Mouse (Mus musculus): Measurements from ENCODE around the gene Cox5b. TPM values are rescaled to one million over a fixed set of nuclear protein-coding genes. Genes with fewer than 3 reads are reported as not detected.

Gene Cox5b
- total and polyA plus RNA-seq, 2 experiments from 2014 or later, result 302 to 761 TPM

DNA sequence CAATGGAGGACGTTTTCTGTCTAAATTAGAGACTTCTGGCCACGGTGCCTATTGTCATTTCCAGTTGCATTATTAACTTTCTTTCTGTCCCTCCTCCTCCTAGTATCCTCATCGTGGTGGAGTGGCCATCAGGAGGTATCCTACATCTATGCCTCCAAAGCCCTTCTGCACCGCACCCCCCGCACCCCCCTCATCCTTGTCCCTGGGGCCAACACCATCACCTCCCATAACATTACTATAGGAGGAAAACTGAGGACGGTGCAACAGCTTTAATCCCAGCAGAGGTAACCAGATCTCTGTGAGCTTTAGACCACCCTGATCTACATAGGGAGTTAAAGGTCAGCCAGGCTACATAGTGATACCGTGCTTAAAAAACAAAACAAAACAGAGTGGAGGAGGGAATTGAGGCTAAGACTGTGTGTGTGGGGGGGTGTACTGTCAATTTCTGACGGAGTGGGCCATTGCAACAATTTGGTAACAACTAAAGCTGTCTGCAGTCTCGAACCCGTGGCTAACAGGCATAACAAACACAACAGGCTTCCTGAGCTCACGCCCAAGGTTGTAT is 496 bp upstream of the Cox5b start:
- WGBS, result 63% methylated on average over 11 of the region's 11 CpGs
- Histone ChIP-seq H3K27ac (ENCODE audit: low read depth, low read length) (peak overlapping the region; percentile 54; the same call in 1 of the 2 replicates), H3K27me3 (ENCODE audit: insufficient read depth, low read length) (no peaks in the 10 kb centered on the region), H3K9ac (peak overlapping the region; percentile 86), H3K4me2 (ENCODE audit: low read depth) (peak overlapping the region; percentile 80), H3K4me1 (ENCODE audit: insufficient read depth) (no peaks in the 10 kb centered on the region), H3K9me3 (ENCODE audit: low read length) (no peaks in the 10 kb centered on the region), H3K4me3 (ENCODE audit: low read depth, low read length) (peak overlapping the region; percentile 85), H3K36me3 (ENCODE audit: insufficient read depth) (peaks cover 21% of the 10 kb centered on the region)
- no peak for TF ChIP-seq CTCF (IDR thresholded peaks at IDR 0.05; ENCODE audit: low read depth)
- DNase-seq (no peak), ATAC-seq (no peak)

DNA sequence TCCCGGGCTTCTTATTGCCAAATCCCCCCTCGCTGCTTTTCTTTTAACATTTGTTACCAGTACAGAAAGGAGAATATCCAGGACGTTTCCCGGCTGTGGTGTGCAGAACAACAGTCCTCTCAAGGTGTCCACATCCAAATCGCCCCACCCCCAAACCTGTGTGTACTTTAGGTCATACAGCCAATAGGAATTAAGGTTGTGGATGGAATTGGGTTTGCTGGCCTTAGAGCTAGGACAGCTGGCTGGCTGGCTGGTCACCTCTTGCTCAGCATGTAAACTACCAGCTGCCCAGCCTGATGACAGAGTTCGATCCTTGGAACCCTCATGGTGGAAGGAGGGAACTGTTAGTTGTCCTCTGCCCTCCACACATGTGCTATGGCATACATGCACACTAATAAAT is 3.6 kb downstream of the Cox5b start:
- 91% methylated on average over 6 of the region's 6 CpGs for WGBS
- no peak overlapping the region for H3K9ac ChIP-seq
- no peaks in the 10 kb centered on the region for H3K27me3 ChIP-seq (ENCODE audit: insufficient read depth, low read length)
- H3K36me3 ChIP-seq (ENCODE audit: insufficient read depth), result peaks cover 40% of the 10 kb centered on the region
- H3K4me2 ChIP-seq (ENCODE audit: low read depth), result no peak overlapping the region
- H3K9me3 ChIP-seq (ENCODE audit: low read length), result no peaks in the 10 kb centered on the region
- DNase-seq, result no peak
- H3K27ac ChIP-seq (ENCODE audit: low read depth, low read length), result no peak overlapping the region
- no peak overlapping the region for H3K4me3 ChIP-seq (ENCODE audit: low read depth, low read length)
- H3K4me1 ChIP-seq (ENCODE audit: insufficient read depth), result no peaks in the 10 kb centered on the region
- ATAC-seq, result no peak
- no peak for TF ChIP-seq CTCF (IDR thresholded peaks at IDR 0.05; ENCODE audit: low read depth)

DNA sequence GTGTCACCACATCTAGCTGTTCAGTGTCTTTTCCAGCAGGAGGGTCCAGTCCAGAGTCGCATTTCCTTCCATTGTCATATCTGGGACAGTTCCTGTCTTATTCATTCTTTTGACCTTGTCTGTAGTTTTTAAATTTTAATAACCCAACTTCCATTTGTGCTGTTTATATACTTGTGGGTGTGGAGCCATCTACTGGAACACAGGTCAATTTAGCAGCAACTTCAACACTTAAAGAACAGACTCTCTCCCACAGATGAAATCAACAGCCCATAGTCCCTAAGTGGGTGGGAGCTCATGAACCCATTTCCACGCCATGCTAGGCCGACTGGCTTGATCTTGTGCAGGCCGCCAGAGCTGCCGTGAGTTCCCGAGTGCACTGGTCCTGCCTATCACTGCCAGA is 5.2 kb downstream of the Cox5b start:
- H3K4me1 ChIP-seq (ENCODE audit: insufficient read depth), result no peaks in the 10 kb centered on the region
- TF ChIP-seq CTCF (IDR thresholded peaks at IDR 0.05; ENCODE audit: low read depth), result peak; percentile 22; the same call in 1 of the 2 replicates
- no peak overlapping the region for H3K27ac ChIP-seq (ENCODE audit: low read depth, low read length)
- H3K4me2 ChIP-seq (ENCODE audit: low read depth), result no peak overlapping the region
- no peak for DNase-seq
- WGBS, result 78% methylated on average over 6 of the region's 6 CpGs
- ATAC-seq, result no peak
- H3K9ac ChIP-seq, result no peak overlapping the region
- H3K4me3 ChIP-seq (ENCODE audit: low read depth, low read length), result no peak overlapping the region
- H3K36me3 ChIP-seq (ENCODE audit: insufficient read depth), result peaks cover 56% of the 10 kb centered on the region
- no peaks in the 10 kb centered on the region for H3K27me3 ChIP-seq (ENCODE audit: insufficient read depth, low read length)
- H3K9me3 ChIP-seq (ENCODE audit: low read length), result no peaks in the 10 kb centered on the region

DNA sequence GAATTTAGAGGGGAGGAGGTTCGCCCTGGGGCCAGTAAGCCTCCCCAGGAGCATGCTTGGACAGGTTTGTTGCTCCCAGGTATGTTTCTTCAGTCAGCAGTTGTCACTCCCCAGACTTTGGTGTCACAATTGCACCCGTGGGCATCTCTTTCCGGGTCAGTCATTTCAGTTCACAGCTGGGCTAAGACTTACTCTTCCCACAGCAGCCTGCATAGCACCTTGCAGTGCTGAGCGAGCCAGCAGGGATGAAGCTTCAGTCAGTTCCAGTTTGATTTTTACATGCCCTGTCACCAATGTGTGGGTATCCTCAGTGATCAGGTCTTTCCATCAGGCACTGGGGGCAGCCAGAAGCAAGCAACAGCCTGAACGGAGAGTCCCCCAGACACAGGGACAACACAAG is 5.8 kb downstream of the Cox5b start:
- ATAC-seq, result no peak
- H3K4me3 ChIP-seq (ENCODE audit: low read depth, low read length), result no peak overlapping the region
- DNase-seq, result no peak
- H3K36me3 ChIP-seq (ENCODE audit: insufficient read depth), result peaks cover 62% of the 10 kb centered on the region
- H3K4me1 ChIP-seq (ENCODE audit: insufficient read depth), result no peaks in the 10 kb centered on the region
- no peak overlapping the region for H3K4me2 ChIP-seq (ENCODE audit: low read depth)
- H3K9ac ChIP-seq, result no peak overlapping the region
- TF ChIP-seq CTCF (IDR thresholded peaks at IDR 0.05; ENCODE audit: low read depth), result no peak
- no peaks in the 10 kb centered on the region for H3K9me3 ChIP-seq (ENCODE audit: low read length)
- no peak overlapping the region for H3K27ac ChIP-seq (ENCODE audit: low read depth, low read length)
- H3K27me3 ChIP-seq (ENCODE audit: insufficient read depth, low read length), result no peaks in the 10 kb centered on the region
- WGBS, result 79% methylated on average over 5 of the region's 5 CpGs

DNA sequence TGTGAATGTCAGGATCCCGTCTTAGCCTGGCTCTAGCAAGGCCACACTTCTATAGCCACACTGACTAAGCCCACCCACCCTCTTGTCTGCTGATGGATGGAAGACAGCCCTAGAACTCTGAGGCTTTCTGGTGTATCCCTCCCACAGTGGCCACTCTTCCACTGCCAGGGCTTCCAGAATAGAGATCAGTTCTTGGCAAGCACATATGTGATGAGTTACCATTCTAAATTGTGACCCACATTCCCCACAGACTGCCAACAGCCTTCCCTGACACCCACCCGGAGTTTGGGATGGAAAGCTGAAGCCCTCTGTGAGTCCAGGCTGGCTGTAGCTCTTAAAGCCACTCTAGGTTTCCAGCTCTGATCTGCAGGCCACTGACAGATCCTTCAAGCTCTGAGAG is 15.9 kb downstream of the Cox5b start:
- Histone ChIP-seq H3K27ac (ENCODE audit: low read depth, low read length) (no peak overlapping the region), H3K4me2 (ENCODE audit: low read depth) (no peak overlapping the region), H3K4me3 (ENCODE audit: low read depth, low read length) (no peak overlapping the region), H3K9ac (no peak overlapping the region), H3K27me3 (ENCODE audit: insufficient read depth, low read length) (no peaks in the 10 kb centered on the region), H3K4me1 (ENCODE audit: insufficient read depth) (peaks cover 13% of the 10 kb centered on the region), H3K36me3 (ENCODE audit: insufficient read depth) (peaks cover 45% of the 10 kb centered on the region), H3K9me3 (ENCODE audit: low read length) (no peaks in the 10 kb centered on the region)
- TF ChIP-seq CTCF (IDR thresholded peaks at IDR 0.05; ENCODE audit: low read depth), result no peak
- ATAC-seq (no peak), DNase-seq (no peak)
- WGBS, result 68% methylated on average over 2 of the region's 2 CpGs

DNA sequence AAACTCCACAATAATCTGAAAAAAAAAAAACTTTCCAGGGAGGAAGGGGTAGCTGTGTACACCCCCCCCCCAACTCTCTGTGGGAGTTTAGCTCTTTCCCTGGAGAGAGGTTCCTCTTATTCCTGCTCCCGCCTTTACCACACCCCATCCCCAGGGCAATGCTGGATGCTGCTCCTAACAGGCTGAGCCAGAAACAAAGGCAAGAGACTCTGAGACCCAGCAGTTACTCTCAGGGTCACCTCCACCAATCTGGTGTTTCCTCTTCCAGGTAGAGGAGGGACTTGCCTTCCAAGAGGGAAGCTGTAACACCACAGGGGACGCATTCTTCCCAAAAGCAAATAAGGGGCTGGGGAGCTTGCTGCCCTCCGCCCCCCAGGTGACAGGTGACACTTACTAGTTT is 16.5 kb downstream of the Cox5b start:
- Histone ChIP-seq H3K4me3 (ENCODE audit: low read depth, low read length) (no peak overlapping the region), H3K9ac (0 out of 2 replicates have a peak overlapping the region, but pooled peaks have one; percentile 6)
- WGBS, result 80% methylated on average over 3 of the region's 3 CpGs

DNA sequence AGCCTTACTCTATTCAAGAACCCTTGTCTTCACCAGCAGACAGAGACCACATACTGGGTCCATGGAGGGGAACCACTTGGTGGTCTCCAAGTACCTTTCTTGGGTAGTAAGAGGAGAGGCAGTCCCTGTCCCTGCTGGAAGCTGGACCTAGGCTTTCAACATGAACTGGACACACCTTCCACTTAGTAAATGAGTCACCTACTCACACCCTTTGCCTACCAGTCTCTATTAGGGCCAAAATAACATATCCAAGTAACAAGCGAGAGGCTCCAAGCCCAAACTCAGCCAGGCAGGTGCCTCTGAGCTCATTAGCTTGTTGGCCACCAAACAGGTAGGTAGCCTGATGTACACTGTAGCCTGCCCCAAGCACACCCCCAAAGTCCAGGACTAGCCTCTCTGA is 17.4 kb downstream of the Cox5b start:
- TF ChIP-seq CTCF (IDR thresholded peaks at IDR 0.05; ENCODE audit: low read depth), result no peak
- peak overlapping the region; percentile 97 for H3K4me3 ChIP-seq (ENCODE audit: low read depth, low read length)
- no peak for ATAC-seq
- H3K9me3 ChIP-seq (ENCODE audit: low read length), result no peaks in the 10 kb centered on the region
- no peak for DNase-seq
- H3K27ac ChIP-seq (ENCODE audit: low read depth, low read length), result no peak overlapping the region
- WGBS, result 87% methylated on average over 1 of the region's 1 CpGs
- H3K4me2 ChIP-seq (ENCODE audit: low read depth), result peak overlapping the region; percentile 76
- H3K27me3 ChIP-seq (ENCODE audit: insufficient read depth, low read length), result no peaks in the 10 kb centered on the region
- peaks cover 33% of the 10 kb centered on the region for H3K36me3 ChIP-seq (ENCODE audit: insufficient read depth)
- H3K4me1 ChIP-seq (ENCODE audit: insufficient read depth), result peaks cover 13% of the 10 kb centered on the region
- H3K9ac ChIP-seq, result peak overlapping the region; percentile 91

More for the DNA sequence above, 16.5 kb downstream of the Cox5b start:
- Histone ChIP-seq H3K27me3 (ENCODE audit: insufficient read depth, low read length) (no peaks in the 10 kb centered on the region), H3K4me2 (ENCODE audit: low read depth) (no peak overlapping the region; the same call in 1 of the 2 replicates), H3K9me3 (ENCODE audit: low read length) (no peaks in the 10 kb centered on the region), H3K4me1 (ENCODE audit: insufficient read depth) (peaks cover 13% of the 10 kb centered on the region), H3K36me3 (ENCODE audit: insufficient read depth) (peaks cover 39% of the 10 kb centered on the region), H3K27ac (ENCODE audit: low read depth, low read length) (no peak overlapping the region)
- TF ChIP-seq CTCF (IDR thresholded peaks at IDR 0.05; ENCODE audit: low read depth), result no peak
- DNase-seq (no peak), ATAC-seq (no peak)

All from forebrain, postnatal 0 days (tissue).